Mouse (Mus musculus): ENCODE results near the gene Cpn1. TPM values are rescaled to one million over a fixed set of nuclear protein-coding genes. Genes with fewer than 3 reads are reported as not detected.
"Not testable (repeated sequence)": the region's sequence is repeated elsewhere in the genome, so short reads cannot be mapped to it uniquely, and the experiment has no call there.

Gene Cpn1
- total and polyA plus RNA-seq, 3 experiments, result 0.13 to 1.0 (median 0.34) TPM

DNA sequence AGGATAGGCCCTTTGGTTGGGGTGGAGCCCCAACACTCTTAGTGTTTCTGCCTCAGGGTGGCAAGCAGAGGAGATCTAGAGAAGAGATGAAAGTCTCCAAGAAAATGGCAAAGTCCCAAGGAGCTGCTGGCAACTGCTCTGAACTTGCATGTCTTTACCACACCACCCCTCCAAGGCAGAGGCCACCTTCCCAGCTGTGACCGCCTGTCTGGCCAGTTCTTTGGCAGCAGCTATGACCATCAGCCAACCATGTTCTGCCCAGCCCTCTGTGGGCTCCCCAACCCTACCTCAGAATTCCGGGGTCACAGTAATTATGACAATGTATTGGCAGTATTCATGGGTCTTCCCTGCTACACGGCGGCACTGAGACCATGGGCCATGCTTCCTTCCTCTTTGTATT lies 31.5 kb downstream of the Cpn1 start:
- Histone ChIP-seq H3K4me3 (replicated peaks in 1 of 3; ENCODE audit: low read depth in 2 of 3, low read length in 2 of 3, poor library complexity in 1 of 3) (no peak overlapping the region), H3K4me1 (ENCODE audit: control insufficient read depth in 1 of 2, insufficient read depth in 2 of 2) (no peaks in the 10 kb centered on the region), H3K9ac (ENCODE audit: insufficient read depth, low read depth) (no peak overlapping the region), H3K27me3 (replicated peaks) (no peaks in the 10 kb centered on the region), H3K36me3 (replicated peaks in 1 of 2; ENCODE audit: control insufficient read depth in 1 of 2, insufficient read depth in 1 of 2, low read length in 1 of 2) (no peaks in the 10 kb centered on the region), H3K27ac (ENCODE audit: insufficient read depth, low read depth) (no peak overlapping the region), H3K79me2 (replicated peaks; ENCODE audit: control insufficient read depth, extremely low read depth, insufficient read depth, poor library complexity, severe bottlenecking) (no peaks in the 10 kb centered on the region), H3K9me3 (replicated peaks; ENCODE audit: low read length) (peaks cover 3% of the 10 kb centered on the region), H3K4me2 (ENCODE audit: insufficient read depth, low read depth, poor library complexity, severe bottlenecking) (no peak overlapping the region)
- dilution Hi-C loops (cut with MboI; ENCODE audit: extremely low pct_ligation_motif_present, extremely low pct_unique_long_range_greater_than_20kb, low sequenced_read_pairs), result no loop called here
- no peak for DNase-seq (ENCODE audit: extremely low read depth)
- in situ Hi-C loops (cut with MboI; ENCODE audit: low pct_ligation_motif_present, low pct_unique_long_range_greater_than_20kb, low sequenced_read_pairs), result loop anchor here (10.0 kb wide), 2 partner anchors 120 to 200 kb away; partner anchors contain the start of genes Cox15 and Cutc
- TF ChIP-seq ZC3H11A (IDR thresholded peaks at IDR 0.05; ENCODE audit: low read depth, low read length), result no peak
- no peak for TF ChIP-seq POLR2A (IDR thresholded peaks at IDR 0.05; ENCODE audit: low read depth, low read length)
- TF ChIP-seq JUND (conservative IDR thresholded peaks at IDR 0.05; ENCODE audit: low read depth, low read length), result no peak
- TF ChIP-seq MYC (IDR thresholded peaks at IDR 0.05; ENCODE audit: low read depth, low read length), result no peak
- TF ChIP-seq MAFK (IDR thresholded peaks at IDR 0.05; ENCODE audit: insufficient replicate concordance, low read length), result no peak
- TF ChIP-seq MAZ (IDR thresholded peaks at IDR 0.05; ENCODE audit: low read depth, low read length), result no peak
- TF ChIP-seq TCF12 (IDR thresholded peaks at IDR 0.05; ENCODE audit: low read depth, low read length), result no peak
- no peak for TF ChIP-seq POLR2AphosphoS2 (IDR thresholded peaks at IDR 0.05; ENCODE audit: low read depth, low read length)
- TF ChIP-seq UBTF (IDR thresholded peaks at IDR 0.05; ENCODE audit: low read depth, low read length), result no peak
- TF ChIP-seq TBP (conservative IDR thresholded peaks at IDR 0.05; ENCODE audit: low read depth, low read length), result no peak
- TF ChIP-seq ZNF384 (IDR thresholded peaks at IDR 0.05; ENCODE audit: low read depth, low read length), result no peak
- no peak for TF ChIP-seq HCFC1 (IDR thresholded peaks at IDR 0.05; ENCODE audit: low read depth, low read length)
- no peak for TF ChIP-seq CHD1 (IDR thresholded peaks at IDR 0.05; ENCODE audit: low read depth, low read length)
- TF ChIP-seq GABPA (IDR thresholded peaks at IDR 0.05; ENCODE audit: insufficient replicate concordance, low read depth, low read length), result no peak
- no peak for TF ChIP-seq ELF1 (IDR thresholded peaks at IDR 0.05; ENCODE audit: low read depth, low read length)

DNA sequence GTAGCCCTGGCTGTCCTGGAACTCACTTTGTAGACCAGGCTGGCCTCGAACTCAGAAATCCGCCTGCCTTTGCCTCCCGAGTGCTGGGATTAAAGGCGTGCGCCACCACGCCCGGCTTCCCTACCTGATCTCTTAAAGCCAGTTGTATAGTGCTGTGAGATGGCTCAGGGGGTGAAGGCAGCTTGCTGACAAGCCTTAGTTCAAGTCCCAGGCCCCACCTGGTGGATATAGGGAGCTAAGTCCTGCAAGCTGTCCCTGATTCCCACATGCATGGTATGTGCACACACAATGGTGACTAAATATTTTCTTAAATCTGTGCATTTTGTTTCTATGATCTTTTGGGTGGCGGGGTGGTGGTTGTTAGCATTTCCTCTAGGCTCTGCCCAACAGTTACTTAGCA lies 33.4 kb downstream of the Cpn1 start:
- H3K9ac ChIP-seq (ENCODE audit: insufficient read depth, low read depth); dilution Hi-C loops (cut with MboI; ENCODE audit: extremely low pct_ligation_motif_present, extremely low pct_unique_long_range_greater_than_20kb, low sequenced_read_pairs): not testable (repeated sequence)

More for the DNA sequence above, 33.4 kb downstream of the Cpn1 start:
- H3K4me2 ChIP-seq (ENCODE audit: insufficient read depth, low read depth, poor library complexity, severe bottlenecking); H3K27ac ChIP-seq (ENCODE audit: insufficient read depth, low read depth); H3K4me3 ChIP-seq (replicated peaks in 1 of 3; ENCODE audit: low read depth in 2 of 3, low read length in 2 of 3, poor library complexity in 1 of 3); H3K27me3 ChIP-seq (replicated peaks); H3K79me2 ChIP-seq (replicated peaks; ENCODE audit: control insufficient read depth, extremely low read depth, insufficient read depth, poor library complexity, severe bottlenecking); H3K36me3 ChIP-seq (replicated peaks in 1 of 2; ENCODE audit: control insufficient read depth in 1 of 2, insufficient read depth in 1 of 2, low read length in 1 of 2); H3K4me1 ChIP-seq (ENCODE audit: control insufficient read depth in 1 of 2, insufficient read depth in 2 of 2); H3K9me3 ChIP-seq (replicated peaks; ENCODE audit: low read length); DNase-seq (ENCODE audit: extremely low read depth): not testable (repeated sequence)
- peak in 1 of 2 experiments; percentile 12; a peak in 1 of 4 replicates for TF ChIP-seq CTCF (conservative IDR thresholded peaks at IDR 0.05 in 1 of 2, IDR thresholded peaks at IDR 0.05 in 1 of 2; ENCODE audit: low read depth in 2 of 2, low read length in 2 of 2)
- in situ Hi-C loops (cut with MboI; ENCODE audit: low pct_ligation_motif_present, low pct_unique_long_range_greater_than_20kb, low sequenced_read_pairs), result loop anchor here (10.0 kb wide), 2 partner anchors 118 to 198 kb away; partner anchors contain the start of genes Cox15 and Cutc

All from CH12.LX (cell line).